Mouse (Mus musculus): ENCODE results near the gene Efhc1.

- TF ChIP-seq CTCF (IDR thresholded peaks at IDR 0.05; ENCODE audit: low read depth, low read length) (no peak), EP300 (IDR thresholded peaks at IDR 0.05; ENCODE audit: insufficient read depth, low read depth, low read length) (no peak)
Measured at GRCm38 (mm10) chr1:20941857-20942256, 9.6 kb upstream of the Efhc1 start.

Measured in ES-Bruce4 (cell line).